Mouse (Mus musculus) mouse trophoblast stem cell (cell line): ENCODE results near the gene Gjc3.

Experiments used
- in situ Hi-C, 2 experiments: fragments of 300-500 bp; cut with MseI, MboI; formaldehyde crosslinking; loops; 2 replicates in 1 of 2; 3 replicates in 1 of 2; pipeline ENCODE4 v1.15.1; 2025

Gjc3 gene

GRCm38 (mm10) chr5:137915550-137915949 lies 47.3 kb downstream of the Gjc3 start:
- in situ Hi-C loops: no loop called here

- in situ Hi-C loops: no loop called here
Measured at GRCm38 (mm10) chr5:137914508-137914907, 48.4 kb downstream of the Gjc3 start.

GRCm38 (mm10) chr5:137909564-137910262 lies 53.2 kb downstream of the Gjc3 start:
- in situ Hi-C loops: no loop called here
